Mouse (Mus musculus) small intestine, adult 10 weeks (tissue): ENCODE measurements around the gene Olfr38. TPM values are rescaled to one million over a fixed set of nuclear protein-coding genes. Genes with fewer than 3 reads are reported as not detected.

Experiments
- polyA plus RNA-seq: library from polyadenylated mRNA; stranded (reverse); fragments of 350-450 nt; fragmentation: Illumina TruSeq; extraction: RNeasy Lipid Tissue Mini Kit (QIAGEN cat#74804); gene quantifications from one replicate; pipeline ENCODE4 v1.2.3, GENCODE M21; 2014; ENCODE audit warnings: low replicate concordance

Gene Olfr38
- not detected for polyA plus RNA-seq

GRCm38 (mm10) chr6:42756104-42756503, at the start of gene Olfr38:
Gene Olfr38 (plus strand): TSS chr6:42756404.

GRCm38 (mm10) chr6:42709291-42710211, 46.7 kb upstream of the Olfr38 start, which contains the start of gene Tcaf1:
Gene Tcaf1 (minus strand): TSS chr6:42710088.

GRCm38 (mm10) chr6:42739071-42739470, 17.1 kb upstream of the Olfr38 start, which contains the start of gene Olfr453:
Gene Olfr453 (plus strand): TSS chr6:42739371.

GRCm38 (mm10) chr6:42784793-42785192, 28.6 kb downstream of the Olfr38 start, which contains the start of gene Olfr452:
Gene Olfr452 (plus strand): TSS chr6:42785093.

GRCm38 (mm10) chr6:42811639-42812038, 55.4 kb downstream of the Olfr38 start, which contains the start of gene Olfr450:
Gene Olfr450 (plus strand): TSS chr6:42811939.

Other genes starting within 250 kb of the Olfr38 start
- gene Olfr455, start 208.8 kb upstream of the Olfr38 start, polyA plus RNA-seq = not detected
- gene Tcaf3, start 158.7 kb upstream of the Olfr38 start, polyA plus RNA-seq = not detected
- 13.3 TPM for gene Tcaf2, start 111.2 kb upstream of the Olfr38 start, polyA plus RNA-seq
- 11.4 TPM for gene Tcaf1, start 46.3 kb upstream of the Olfr38 start, polyA plus RNA-seq
- gene Olfr453, start 17.0 kb upstream of the Olfr38 start, polyA plus RNA-seq = not detected
- gene Olfr452, start 28.7 kb downstream of the Olfr38 start, polyA plus RNA-seq = not detected
- gene Olfr450, start 55.5 kb downstream of the Olfr38 start, polyA plus RNA-seq = not detected
- not detected for gene Olfr449, start 78.0 kb downstream of the Olfr38 start, polyA plus RNA-seq
- gene Olfr448, start 134.0 kb downstream of the Olfr38 start, polyA plus RNA-seq = not detected
- gene Olfr447, start 152.5 kb downstream of the Olfr38 start, polyA plus RNA-seq = not detected
- gene Olfr446, start 165.0 kb downstream of the Olfr38 start, polyA plus RNA-seq = not detected
- not detected for gene Olfr444, start 192.7 kb downstream of the Olfr38 start, polyA plus RNA-seq